Mouse (Mus musculus): ENCODE results near the gene Ccl11. TPM values are rescaled to one million over a fixed set of nuclear protein-coding genes. Genes with fewer than 3 reads are reported as not detected.

Gene Ccl11
- polyA plus RNA-seq, 2 experiments, result 4.9 to 5.8 TPM

DNA sequence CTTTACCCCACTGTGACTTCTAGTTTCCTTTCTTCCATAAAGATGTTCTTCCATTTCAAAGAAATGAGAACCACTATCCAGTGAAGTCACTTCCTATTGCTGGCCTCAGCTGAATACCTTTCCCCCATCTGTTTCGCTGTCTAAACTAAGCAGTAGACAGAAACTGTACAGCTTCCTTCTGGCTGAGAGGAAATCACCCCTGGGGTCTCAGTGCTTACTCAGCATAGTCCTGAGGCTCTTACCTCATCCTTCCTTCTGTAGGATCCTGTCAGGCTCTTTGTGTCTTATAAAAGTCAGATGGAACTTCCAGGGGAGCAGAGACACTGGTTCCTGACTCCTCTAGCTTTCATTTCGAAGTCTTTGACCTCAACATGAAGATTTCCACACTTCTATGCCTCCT lies 43.9 kb downstream of the Ccl11 start, which contains the start of gene Ccl12:
Gene Ccl12, plus strand, starts transcription at position 317 of the 400 bp plus-strand sequence.
- ATAC-seq (ENCODE audit: low FRiP score, low read depth), result no peak
- DNase-seq (ENCODE audit: low spot score), result peak; percentile 9

DNA sequence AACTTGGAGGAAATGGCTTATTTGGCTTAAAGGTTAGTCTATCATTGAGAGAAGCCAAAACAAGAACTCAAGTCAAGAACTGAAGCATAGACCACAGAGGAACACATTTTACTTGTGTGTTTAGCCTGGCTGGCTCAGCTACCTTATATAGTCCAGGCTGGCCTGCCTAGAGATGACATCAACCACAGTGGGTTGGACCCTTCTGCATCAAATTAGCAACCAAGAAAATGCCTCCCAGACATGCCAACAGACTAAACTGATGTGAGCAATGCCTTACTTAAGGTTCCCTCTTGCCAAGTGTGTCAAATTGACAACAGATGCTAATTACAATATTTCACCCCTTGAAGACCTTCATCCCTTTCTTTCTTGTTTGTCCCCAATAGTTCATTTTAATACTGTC lies 52.0 kb downstream of the Ccl11 start:
- ATAC-seq (ENCODE audit: low FRiP score, low read depth), result no peak
- no peak for TF ChIP-seq POLR2A (IDR thresholded peaks at IDR 0.05; ENCODE audit: borderline replicate concordance, extremely low read depth, insufficient read depth, insufficient read length)
- Histone ChIP-seq H3K27ac (replicated peaks; ENCODE audit: low read depth, low read length) (no peak overlapping the region), H3K9ac (ENCODE audit: low read depth, low read length, severe bottlenecking) (no peak overlapping the region), H3K9me3 (ENCODE audit: control insufficient read depth, low read length) (no peaks in the 10 kb centered on the region), H3K4me2 (replicated peaks; ENCODE audit: low read depth, low read length, severe bottlenecking) (no peak overlapping the region), H3K36me3 (ENCODE audit: control insufficient read depth, insufficient read depth, low read length) (no peaks in the 10 kb centered on the region), H3K4me3 (replicated peaks; ENCODE audit: low read length) (no peak overlapping the region), H3K4me1 (ENCODE audit: control insufficient read depth, insufficient read depth, low read length) (no peaks in the 10 kb centered on the region), H3K27me3 (ENCODE audit: control insufficient read depth, insufficient read depth, low read length) (no peaks in the 10 kb centered on the region)
- no peak for DNase-seq (ENCODE audit: low spot score)

More for the DNA sequence above, 43.9 kb downstream of the Ccl11 start, which contains the start of gene Ccl12:
- H3K4me1 ChIP-seq (ENCODE audit: control insufficient read depth, insufficient read depth, low read length), result no peaks in the 10 kb centered on the region
- H3K36me3 ChIP-seq (ENCODE audit: control insufficient read depth, insufficient read depth, low read length), result no peaks in the 10 kb centered on the region
- no peaks in the 10 kb centered on the region for H3K27me3 ChIP-seq (ENCODE audit: control insufficient read depth, insufficient read depth, low read length)
- H3K4me2 ChIP-seq (replicated peaks; ENCODE audit: low read depth, low read length, severe bottlenecking), result no peak within 1 kb of the TSS
- H3K9ac ChIP-seq (ENCODE audit: low read depth, low read length, severe bottlenecking), result no peak within 1 kb of the TSS
- H3K9me3 ChIP-seq (ENCODE audit: control insufficient read depth, low read length), result no peaks in the 10 kb centered on the region
- no peak for TF ChIP-seq POLR2A (IDR thresholded peaks at IDR 0.05; ENCODE audit: borderline replicate concordance, extremely low read depth, insufficient read depth, insufficient read length)
- no peak within 1 kb of the TSS for H3K4me3 ChIP-seq (replicated peaks; ENCODE audit: low read length)
- WGBS, result 66% methylated on average over 2 of the region's 2 CpGs
- H3K27ac ChIP-seq (replicated peaks; ENCODE audit: low read depth, low read length), result no peak within 1 kb of the TSS

DNA sequence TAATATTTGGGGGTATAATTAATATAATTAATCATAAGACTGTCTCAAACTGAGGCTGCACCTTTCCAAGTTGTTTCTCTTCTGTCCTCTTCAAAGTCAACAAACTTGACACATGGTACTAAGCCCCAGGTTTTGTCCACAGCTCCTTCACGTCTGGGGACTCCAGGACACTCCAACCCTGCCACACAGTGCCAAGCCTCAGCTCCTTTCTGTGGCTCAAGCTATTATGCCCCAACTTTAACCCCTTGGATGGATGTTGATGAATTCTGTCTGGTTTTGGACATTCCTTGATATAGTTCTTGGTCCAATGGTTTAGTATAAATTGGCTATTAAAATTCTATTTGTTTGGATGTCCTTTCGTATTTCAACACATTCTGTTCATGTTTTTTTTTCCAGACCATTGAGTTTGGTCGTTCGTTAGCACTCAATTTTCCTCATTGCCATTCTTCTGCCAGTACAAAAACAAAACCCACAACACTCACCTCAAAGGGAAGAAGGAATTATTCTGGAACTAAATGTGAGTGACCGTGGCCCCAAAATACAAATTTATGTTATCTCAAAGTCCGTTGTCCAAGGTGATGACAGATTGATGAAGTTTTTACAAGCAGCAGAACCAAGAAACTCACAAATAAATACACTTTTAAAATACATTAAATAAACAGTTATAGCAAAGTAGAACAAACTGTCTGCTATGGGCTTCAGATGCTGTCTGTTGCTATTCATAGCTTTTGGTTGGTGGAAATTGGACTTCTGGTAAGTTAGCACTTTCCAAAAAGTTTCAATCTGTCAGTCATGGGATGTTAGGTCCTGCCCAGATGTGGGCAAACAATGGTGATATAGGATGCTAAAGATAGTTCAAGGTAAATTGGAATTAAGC lies 53.0 kb downstream of the Ccl11 start:
- H3K27ac ChIP-seq (replicated peaks; ENCODE audit: low read depth, low read length), result no peak overlapping the region
- H3K9me3 ChIP-seq (ENCODE audit: control insufficient read depth, low read length), result no peaks in the 10 kb centered on the region
- 48% methylated on average over 6 of the region's 6 CpGs for WGBS
- no peak overlapping the region for H3K4me2 ChIP-seq (replicated peaks; ENCODE audit: low read depth, low read length, severe bottlenecking)
- no peak for DNase-seq (ENCODE audit: low spot score)
- no peak overlapping the region for H3K4me3 ChIP-seq (replicated peaks; ENCODE audit: low read length)
- ATAC-seq (ENCODE audit: low FRiP score, low read depth), result no peak
- no peaks in the 10 kb centered on the region for H3K4me1 ChIP-seq (ENCODE audit: control insufficient read depth, insufficient read depth, low read length)
- no peak overlapping the region for H3K9ac ChIP-seq (ENCODE audit: low read depth, low read length, severe bottlenecking)
- H3K27me3 ChIP-seq (ENCODE audit: control insufficient read depth, insufficient read depth, low read length), result no peaks in the 10 kb centered on the region
- TF ChIP-seq POLR2A (IDR thresholded peaks at IDR 0.05; ENCODE audit: borderline replicate concordance, extremely low read depth, insufficient read depth, insufficient read length), result no peak
- H3K36me3 ChIP-seq (ENCODE audit: control insufficient read depth, insufficient read depth, low read length), result no peaks in the 10 kb centered on the region

Other genes with a start within 250 kb of the Ccl11 start
- not detected in 2 replicates for gene 5530401A14Rik, start 197.2 kb upstream of the Ccl11 start, polyA plus RNA-seq (2012; rRNA removed)
- 0.07 TPM in 1 of 2 replicates, not detected in the other for gene 5530401A14Rik, start 197.2 kb upstream of the Ccl11 start, polyA plus RNA-seq (2014; fragmentation: Nextera tagmentation; extraction: Ambion mirVana)
- gene Asic2, start 89.4 kb upstream of the Ccl11 start, polyA plus RNA-seq (2012; rRNA removed), result 1.3 and 1.5 TPM in 2 replicates
- gene Asic2, start 89.4 kb upstream of the Ccl11 start, polyA plus RNA-seq (2014; fragmentation: Nextera tagmentation; extraction: Ambion mirVana), result 0.62 and 0.72 TPM in 2 replicates
- 4.7 and 7.0 TPM in 2 replicates for gene Ccl2, start 22.3 kb upstream of the Ccl11 start, polyA plus RNA-seq (2012; rRNA removed)
- 6.3 and 7.7 TPM in 2 replicates for gene Ccl2, start 22.3 kb upstream of the Ccl11 start, polyA plus RNA-seq (2014; fragmentation: Nextera tagmentation; extraction: Ambion mirVana)
- not detected in 2 replicates for gene Gm17268, start 19.3 kb upstream of the Ccl11 start, polyA plus RNA-seq (2012; rRNA removed)
- not detected in 2 replicates for gene Gm17268, start 19.3 kb upstream of the Ccl11 start, polyA plus RNA-seq (2014; fragmentation: Nextera tagmentation; extraction: Ambion mirVana)
- 1.2 and 1.5 TPM in 2 replicates for gene Ccl7, start 12.1 kb upstream of the Ccl11 start, polyA plus RNA-seq (2012; rRNA removed)
- gene Ccl7, start 12.1 kb upstream of the Ccl11 start, polyA plus RNA-seq (2014; fragmentation: Nextera tagmentation; extraction: Ambion mirVana), result 4.3 and 4.6 TPM in 2 replicates
- 4.0 and 4.6 TPM in 2 replicates for gene Ccl12, start 44.0 kb downstream of the Ccl11 start, polyA plus RNA-seq (2012; rRNA removed)
- 5.0 and 5.3 TPM in 2 replicates for gene Ccl12, start 44.0 kb downstream of the Ccl11 start, polyA plus RNA-seq (2014; fragmentation: Nextera tagmentation; extraction: Ambion mirVana)
- not detected in 2 replicates for gene Ccl8, start 57.4 kb downstream of the Ccl11 start, polyA plus RNA-seq (2012; rRNA removed)
- gene Ccl8, start 57.4 kb downstream of the Ccl11 start, polyA plus RNA-seq (2014; fragmentation: Nextera tagmentation; extraction: Ambion mirVana), result not detected in 2 replicates
- gene Ccl1, start 247.9 kb downstream of the Ccl11 start, polyA plus RNA-seq (2012; rRNA removed), result not detected in 2 replicates
- gene Ccl1, start 247.9 kb downstream of the Ccl11 start, polyA plus RNA-seq (2014; fragmentation: Nextera tagmentation; extraction: Ambion mirVana), result not detected in 2 replicates

All from limb, embryonic 14.5 days (tissue).